Mouse (Mus musculus): ENCODE data around the gene Arhgap35.

Arhgap35 gene

GRCm38 (mm10) chr7:16466565-16466964, 148.2 kb downstream of the Arhgap35 start:
- peak; percentile 84 for DNase-seq (ENCODE audit: low read depth, low spot score)

- DNase-seq (ENCODE audit: low read depth, low spot score) = no peak
These were observed 149.2 kb downstream of the Arhgap35 start for GRCm38 (mm10) chr7:16465568-16465967.

GRCm38 (mm10) chr7:16465160-16465559, 149.6 kb downstream of the Arhgap35 start:
- peak; percentile 76 for DNase-seq (ENCODE audit: low read depth, low spot score)

- peak; percentile 81 for DNase-seq (ENCODE audit: low read depth, low spot score)
These were observed 151.6 kb downstream of the Arhgap35 start for GRCm38 (mm10) chr7:16463214-16463613.

- no peak for DNase-seq (ENCODE audit: low read depth, low spot score)
These were observed 153.1 kb downstream of the Arhgap35 start for GRCm38 (mm10) chr7:16461705-16462104.

- DNase-seq (ENCODE audit: low read depth, low spot score) = no peak
These were observed 153.6 kb downstream of the Arhgap35 start for GRCm38 (mm10) chr7:16461151-16461550.

- DNase-seq (ENCODE audit: low read depth, low spot score) = no peak
These were observed 154.2 kb downstream of the Arhgap35 start for GRCm38 (mm10) chr7:16460566-16460965.

GRCm38 (mm10) chr7:16456289-16456688, 158.5 kb downstream of the Arhgap35 start:
- DNase-seq (ENCODE audit: low read depth, low spot score) = no peak

GRCm38 (mm10) chr7:16455016-16455415, 159.8 kb downstream of the Arhgap35 start:
- DNase-seq (ENCODE audit: low read depth, low spot score) = no peak

GRCm38 (mm10) chr7:16453118-16453711, 161.6 kb downstream of the Arhgap35 start:
- DNase-seq (ENCODE audit: low read depth, low spot score) = peak; percentile 83

GRCm38 (mm10) chr7:16452587-16453073, 162.2 kb downstream of the Arhgap35 start, which contains the start of gene Tmem160:
Gene Tmem160, plus strand, starts transcription at chr7:16452779.
- DNase-seq (ENCODE audit: low read depth, low spot score) = peak; percentile 98

- no peak for DNase-seq (ENCODE audit: low read depth, low spot score)
These were observed 163.1 kb downstream of the Arhgap35 start for GRCm38 (mm10) chr7:16451656-16452055.
